Mouse (Mus musculus) thymus, adult 2 months (tissue): ENCODE data around the gene Trim28. TPM values are rescaled to one million over a fixed set of nuclear protein-coding genes. Genes with fewer than 3 reads are reported as not detected.

Source experiments
- DNase-seq: peaks from one replicate; pipeline ENCODE4 v3.0.0; 2021
- H3K27ac ChIP-seq: fragments of 200-500 bp; 2 replicates; pipeline ENCODE4 v1.5.1; 2012; ENCODE audit warnings: low read length, control low read depth; ENCODE audit not compliant: control insufficient read depth, insufficient read depth
- H3K27me3 ChIP-seq: fragments of 200-500 bp; 2 replicates; pipeline ENCODE4 v1.6.1; 2012; ENCODE audit warnings: mild to moderate bottlenecking, low read length, moderate library complexity, mixed read lengths; ENCODE audit not compliant: control insufficient read depth, insufficient read depth
- H3K36me3 ChIP-seq: fragments of 200-500 bp; 2 replicates; pipeline ENCODE4 v1.6.1; 2012; ENCODE audit warnings: mild to moderate bottlenecking, low read length, moderate library complexity; ENCODE audit not compliant: control insufficient read depth, insufficient read depth
- H3K4me1 ChIP-seq: fragments of 200-500 bp; replicated peaks from 2 replicates; pipeline ENCODE4 v1.6.1; 2012; ENCODE audit warnings: low read length; ENCODE audit not compliant: control insufficient read depth, insufficient read depth
- H3K4me3 ChIP-seq: fragments of 200-500 bp; 2 replicates; pipeline ENCODE4 v1.5.1; 2012; ENCODE audit warnings: mild to moderate bottlenecking, low read length, control low read depth, moderate library complexity; ENCODE audit not compliant: control insufficient read depth, insufficient read depth
- CTCF ChIP-seq: fragments of 200-500 bp; IDR thresholded peaks from 2 replicates; pipeline ENCODE4 v1.5.1; 2012; ENCODE audit warnings: mild to moderate bottlenecking, control low read depth, low read length, moderate library complexity, borderline replicate concordance; ENCODE audit not compliant: control insufficient read depth, poor library complexity, insufficient read depth; ENCODE audit errors: extremely low read depth
- POLR2A ChIP-seq: fragments of 200-500 bp; IDR thresholded peaks from 2 replicates; pipeline ENCODE4 v1.6.1; 2012; ENCODE audit warnings: mild to moderate bottlenecking, low read length, control low read depth, moderate library complexity; ENCODE audit not compliant: control insufficient read depth, poor library complexity, insufficient read depth; ENCODE audit errors: extremely low read depth
- WGBS: fragments of 180-500 bp; shearing (Covaris S2); methylation state at CpG from one replicate; pipeline ENCODE4 v1.1.7; 2018; 5-methylcytosine and 5-hydroxymethylcytosine counted together
- polyA plus RNA-seq: library from polyadenylated mRNA; depleted of rRNA; stranded (reverse); fragments of >200 nt; gene quantifications from 2 replicates; pipeline ENCODE4 v1.2.3, GENCODE M21; 2012

Trim28 gene
- polyA plus RNA-seq, 1 experiment, result 905 TPM

GRCm38 (mm10) chr7:13043120-13043444 lies 44.2 kb downstream of the Trim28 start:
- 88% methylated on average over 16 of the region's 16 CpGs for WGBS
- no peak overlapping the region for H3K4me3 ChIP-seq
- TF ChIP-seq POLR2A, result no peak
- TF ChIP-seq CTCF, result no peak

DNA sequence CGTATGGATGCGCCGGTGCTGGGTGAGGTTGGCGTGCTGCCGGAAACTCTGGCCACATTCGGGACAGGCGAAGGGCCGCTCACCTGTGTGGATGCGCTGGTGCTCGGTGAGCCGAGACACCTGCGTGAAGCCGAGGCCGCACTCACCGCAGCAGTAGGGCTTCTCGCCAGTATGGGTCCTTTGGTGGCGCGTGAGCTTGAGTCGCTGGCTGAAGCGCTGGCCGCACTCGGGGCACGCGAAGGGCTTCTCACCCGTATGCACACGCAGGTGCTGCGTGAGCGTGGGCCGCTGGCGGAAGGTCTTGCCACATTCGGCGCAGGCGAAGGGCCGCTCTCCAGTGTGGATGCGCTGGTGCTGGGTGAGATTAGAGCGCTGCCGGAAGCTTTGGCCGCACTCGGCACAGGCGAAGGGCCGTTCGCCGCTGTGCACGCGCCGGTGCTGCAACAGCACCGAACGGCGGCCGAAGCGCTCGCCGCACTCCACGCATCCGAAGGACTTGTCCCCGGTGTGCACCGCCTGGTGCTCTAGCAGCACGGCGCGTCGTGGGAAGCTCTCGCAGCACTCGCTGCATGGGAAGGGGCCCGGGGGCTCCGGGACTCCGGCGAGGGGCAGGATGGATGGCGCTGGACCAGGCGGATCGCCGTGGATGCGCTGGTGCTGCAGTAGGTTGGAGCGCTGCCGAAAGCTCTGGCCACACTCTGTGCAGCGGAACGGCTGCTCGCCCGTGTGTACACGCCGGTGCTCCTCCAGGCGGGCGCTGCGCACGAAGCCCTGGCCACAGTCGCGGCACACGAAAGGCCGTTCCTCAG lies 44.7 kb downstream of the Trim28 start:
- no peak overlapping the region for H3K4me3 ChIP-seq
- no peak overlapping the region for H3K27ac ChIP-seq
- peaks cover 14% of the 10 kb centered on the region for H3K4me1 ChIP-seq
- WGBS, result 16% methylated on average over 88 of the region's 88 CpGs
- DNase-seq, result no peak
- TF ChIP-seq CTCF (no peak), POLR2A (no peak)
- H3K27me3 ChIP-seq, result peaks cover 19% of the 10 kb centered on the region; the same call in 1 of the 2 replicates
- no peaks in the 10 kb centered on the region for H3K36me3 ChIP-seq

More at GRCm38 (mm10) chr7:13043120-13043444, 44.2 kb downstream of the Trim28 start:
- no peak for DNase-seq
- Histone ChIP-seq H3K27me3 (peaks cover 19% of the 10 kb centered on the region; the same call in 1 of the 2 replicates), H3K27ac (no peak overlapping the region), H3K4me1 (peaks cover 17% of the 10 kb centered on the region), H3K36me3 (no peaks in the 10 kb centered on the region)

GRCm38 (mm10) chr7:13044254-13044625 lies 45.3 kb downstream of the Trim28 start:
- Histone ChIP-seq H3K4me3 (no peak overlapping the region), H3K4me1 (peaks cover 10% of the 10 kb centered on the region), H3K27me3 (peaks cover 19% of the 10 kb centered on the region; the same call in 1 of the 2 replicates), H3K27ac (no peak overlapping the region), H3K36me3 (no peaks in the 10 kb centered on the region)
- TF ChIP-seq POLR2A, result no peak
- TF ChIP-seq CTCF, result no peak
- WGBS, result 8% methylated on average over 23 of the region's 23 CpGs
- DNase-seq, result no peak

DNA sequence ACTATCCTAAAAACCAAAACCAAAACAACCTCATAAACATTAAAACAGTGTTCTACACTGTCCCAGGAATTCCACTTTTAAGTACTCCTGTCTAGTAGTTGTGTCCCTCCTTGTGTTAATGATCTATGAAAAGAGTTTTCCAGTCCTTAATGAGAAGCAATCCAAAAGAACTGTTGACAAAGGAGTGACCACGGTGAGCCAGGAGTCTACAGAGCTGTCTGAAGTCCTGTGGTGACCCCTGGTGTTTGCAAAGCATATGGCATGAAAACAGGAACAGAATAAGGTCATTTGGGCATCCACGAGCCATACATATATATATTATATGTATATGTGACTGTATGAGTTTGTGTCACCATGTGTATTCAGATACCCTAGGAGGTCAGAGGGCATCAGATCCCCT lies 47.2 kb downstream of the Trim28 start:
- 2% methylated on average over 2 of the region's 2 CpGs for WGBS
- Histone ChIP-seq H3K4me1 (peaks cover 10% of the 10 kb centered on the region), H3K36me3 (no peaks in the 10 kb centered on the region), H3K27me3 (peaks cover 19% of the 10 kb centered on the region; the same call in 1 of the 2 replicates), H3K4me3 (no peak overlapping the region), H3K27ac (no peak overlapping the region)
- peak; percentile 72 for DNase-seq
- no peak for TF ChIP-seq CTCF
- no peak for TF ChIP-seq POLR2A

DNA sequence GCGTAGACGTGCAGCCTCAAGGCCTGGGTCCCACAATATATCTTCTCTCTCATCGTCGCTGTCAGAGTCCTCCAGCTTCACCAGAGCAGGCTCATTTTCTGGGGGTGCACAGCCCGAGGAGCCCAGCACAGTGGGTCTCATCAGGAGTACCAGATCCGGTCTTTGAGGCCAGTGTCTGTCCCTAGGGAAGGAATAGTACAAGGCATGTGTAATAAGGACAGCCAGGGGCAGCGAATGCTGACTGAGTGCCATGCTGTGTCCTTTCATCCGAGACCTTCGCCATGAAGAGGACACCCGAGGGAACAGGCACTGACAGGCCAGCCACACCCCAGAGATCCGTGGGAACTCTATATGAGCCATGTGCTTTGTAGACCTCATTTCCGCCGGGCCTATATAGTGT lies 54.1 kb downstream of the Trim28 start:
- Histone ChIP-seq H3K4me3 (no peak overlapping the region), H3K27ac (no peak overlapping the region), H3K27me3 (no peaks in the 10 kb centered on the region), H3K4me1 (0 out of 2 replicates have a peak, but pooled peaks cover 2% of the 10 kb centered on the region), H3K36me3 (no peaks in the 10 kb centered on the region)
- DNase-seq, result no peak
- WGBS, result 95% methylated on average over 13 of the region's 13 CpGs
- TF ChIP-seq CTCF (no peak), POLR2A (no peak)

DNA sequence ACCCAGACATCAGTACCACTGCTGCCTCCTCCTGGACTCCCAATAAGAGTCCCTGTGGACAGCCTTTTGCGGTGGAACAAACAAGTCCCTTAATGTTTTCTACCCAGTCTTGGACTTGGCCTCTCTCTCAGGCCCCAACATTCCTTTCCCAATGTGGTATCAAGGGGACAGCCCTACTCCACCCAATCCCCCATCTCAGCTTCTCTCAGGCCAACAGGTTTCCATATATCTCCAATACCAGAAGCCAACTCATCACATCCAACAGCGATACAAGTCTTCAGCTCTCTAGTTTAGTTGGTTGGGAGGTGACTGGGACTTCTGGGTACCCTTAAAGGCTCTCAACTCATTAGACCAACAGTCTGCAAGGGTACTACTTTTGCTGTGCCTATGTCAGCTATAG lies 54.6 kb downstream of the Trim28 start:
- no peaks in the 10 kb centered on the region for H3K36me3 ChIP-seq
- WGBS, result 96% methylated on average over 2 of the region's 2 CpGs

DNA sequence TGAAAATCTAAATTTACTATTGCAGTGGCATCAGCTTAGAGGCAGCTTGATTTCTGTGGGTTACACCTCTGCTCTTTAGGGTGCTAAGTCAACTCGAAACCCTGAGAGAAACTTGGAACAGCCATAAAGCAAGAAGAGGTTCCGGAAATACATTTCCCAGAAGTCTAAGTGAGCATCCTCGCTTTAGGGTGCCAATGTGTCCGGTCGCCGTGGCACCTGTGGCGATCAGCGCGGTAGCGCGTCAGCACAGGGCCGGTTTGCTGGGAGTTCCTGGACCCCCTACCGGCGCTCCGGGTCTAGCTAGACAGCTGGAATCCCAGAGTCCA lies 55.0 kb downstream of the Trim28 start:
- Histone ChIP-seq H3K4me1 (0 out of 2 replicates have a peak, but pooled peaks cover 2% of the 10 kb centered on the region), H3K4me3 (peak overlapping the region; percentile 78), H3K36me3 (no peaks in the 10 kb centered on the region), H3K27me3 (no peaks in the 10 kb centered on the region), H3K27ac (no peak overlapping the region)
- WGBS, result 5% methylated on average over 15 of the region's 15 CpGs
- TF ChIP-seq CTCF (no peak), POLR2A (no peak)
- no peak for DNase-seq

More for the DNA sequence above, 54.6 kb downstream of the Trim28 start:
- H3K27me3 ChIP-seq, result no peaks in the 10 kb centered on the region
- H3K4me3 ChIP-seq, result no peak overlapping the region
- TF ChIP-seq CTCF (no peak), POLR2A (no peak)
- 0 out of 2 replicates have a peak, but pooled peaks cover 2% of the 10 kb centered on the region for H3K4me1 ChIP-seq
- no peak for DNase-seq
- H3K27ac ChIP-seq, result no peak overlapping the region
